Mouse (Mus musculus) megakaryocyte, adult 5-6 weeks (primary cell): ENCODE measurements at regions not wholly inside any gene's neighbourhood (a gene's known extent, or its start where the extent isn't known, plus 50 kb on each side); places are given as distances from the start of the nearest gene placed in this dataset.
"Not testable (repeated sequence)": the region's sequence is repeated elsewhere in the genome, so short reads cannot be mapped to it uniquely, and the experiment has no call there.

Experiments used
- ATAC-seq: 2 replicates; pipeline ENCODE4 v1.8.0; 2016; ENCODE audit warnings: mild to moderate bottlenecking, inconsistent platforms; ENCODE audit not compliant: poor library complexity, severe bottlenecking

- ATAC-seq = no peak
These were observed 270.4 kb upstream of the Dcbld2 start for GRCm38 (mm10) chr16:58137728-58138279.

DNA sequence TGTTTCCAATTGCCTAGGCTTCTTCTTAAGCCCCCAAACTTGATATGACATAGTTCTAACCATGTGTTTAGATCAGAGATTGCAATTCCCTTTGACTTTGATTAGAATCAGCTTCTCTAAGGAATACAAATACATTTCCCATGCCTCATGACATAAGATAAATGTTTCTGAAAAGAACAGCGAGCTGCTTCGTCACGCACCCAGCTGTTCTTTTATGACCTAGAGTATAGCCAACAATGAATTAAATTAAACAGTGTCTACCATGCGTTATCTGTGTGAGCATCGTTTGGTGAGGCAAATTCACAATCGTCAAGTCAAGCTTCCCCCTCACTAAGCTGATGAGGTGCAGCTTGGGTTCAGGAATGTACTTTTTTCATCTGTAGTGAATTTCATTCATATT lies 261.8 kb upstream of the Dcbld2 start:
- no peak for ATAC-seq

- ATAC-seq = no peak
These were observed 252.7 kb upstream of the Dcbld2 start for GRCm38 (mm10) chr16:58155538-58155937.

GRCm38 (mm10) chr16:58178744-58179401 lies 229.4 kb upstream of the Dcbld2 start:
- no peak for ATAC-seq

DNA sequence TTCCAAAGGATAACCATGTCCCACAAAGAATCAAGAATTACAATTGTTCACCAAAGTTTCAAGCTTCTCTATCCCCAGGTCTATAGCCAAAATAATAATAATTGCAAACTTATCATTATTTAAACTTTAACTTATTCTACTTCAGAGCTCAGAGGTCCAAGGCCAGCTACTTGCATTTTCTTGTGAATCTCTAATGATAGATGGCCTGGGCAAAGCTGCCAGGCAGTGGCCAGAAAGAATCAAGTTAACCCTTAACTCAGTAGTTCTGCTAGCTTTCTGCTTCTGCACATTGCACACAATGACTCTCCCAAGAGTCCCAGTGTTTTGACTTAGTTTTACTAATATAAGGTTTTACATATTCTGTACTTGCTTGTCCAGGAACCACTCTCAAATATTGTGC lies 228.3 kb upstream of the Dcbld2 start:
- ATAC-seq = not testable (repeated sequence)

DNA sequence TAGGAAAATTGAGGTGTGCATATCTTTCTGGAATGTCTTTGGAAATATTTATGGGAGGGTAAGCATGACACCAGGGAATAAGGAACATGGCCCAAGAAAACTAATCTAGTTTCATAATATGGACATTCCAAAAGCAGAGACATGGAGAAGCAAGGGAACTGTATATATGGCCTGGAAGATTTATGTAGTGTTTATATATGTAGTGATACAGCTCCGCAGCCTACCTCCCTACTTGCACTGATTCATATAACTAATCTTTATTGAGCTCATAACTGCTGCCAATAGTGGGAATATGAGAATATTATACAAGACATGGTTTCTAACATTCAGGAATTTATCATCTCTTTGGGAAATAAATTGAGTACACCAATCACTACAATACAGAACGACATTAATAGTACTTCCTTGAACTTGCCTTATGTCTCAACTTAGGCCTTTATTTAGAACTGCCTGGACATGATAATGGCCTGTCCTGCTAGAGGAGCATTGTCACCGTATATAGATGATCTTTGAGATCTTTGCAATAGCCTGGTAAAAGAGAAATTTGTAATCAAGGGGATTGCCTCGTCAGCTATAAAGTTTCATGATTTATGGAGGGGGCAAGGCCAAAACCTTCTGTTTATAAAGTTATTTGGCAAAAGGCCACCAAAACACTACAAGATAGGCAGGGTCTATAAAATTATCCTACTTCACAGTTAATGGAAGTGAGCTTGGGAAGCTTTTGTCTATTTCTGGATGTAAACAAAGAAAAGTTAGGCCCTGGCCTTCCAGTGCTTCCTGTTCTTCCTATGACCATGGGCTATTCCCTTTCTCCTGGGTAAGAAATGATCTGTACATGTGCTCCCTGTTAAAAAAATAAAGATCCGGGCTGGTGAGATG lies 213.4 kb upstream of the Dcbld2 start:
- no peak for ATAC-seq

GRCm38 (mm10) chr16:58211872-58212271 lies 196.4 kb upstream of the Dcbld2 start:
- ATAC-seq = no peak

DNA sequence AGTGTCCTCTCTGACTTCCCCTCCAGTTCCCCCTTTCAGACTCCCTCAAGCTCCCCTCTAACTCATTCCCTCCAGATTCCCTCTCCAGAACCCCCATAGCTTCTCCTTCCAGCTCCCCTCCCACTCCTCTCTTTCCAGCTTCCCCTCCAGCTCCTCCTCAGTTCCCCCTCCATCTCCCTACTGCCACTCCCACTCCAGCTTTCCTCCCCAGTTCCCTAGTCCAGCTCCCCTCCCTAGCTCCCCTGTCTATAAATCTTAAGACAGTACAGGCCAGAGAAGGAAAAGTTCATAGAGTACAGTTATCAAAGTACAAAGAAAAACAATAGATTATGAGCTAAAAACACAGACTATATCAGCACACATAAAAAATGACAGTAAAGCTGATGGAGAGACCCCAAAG lies 173.6 kb upstream of the Dcbld2 start:
- no peak for ATAC-seq

GRCm38 (mm10) chr16:58236857-58237256 lies 171.4 kb upstream of the Dcbld2 start:
- no peak for ATAC-seq

DNA sequence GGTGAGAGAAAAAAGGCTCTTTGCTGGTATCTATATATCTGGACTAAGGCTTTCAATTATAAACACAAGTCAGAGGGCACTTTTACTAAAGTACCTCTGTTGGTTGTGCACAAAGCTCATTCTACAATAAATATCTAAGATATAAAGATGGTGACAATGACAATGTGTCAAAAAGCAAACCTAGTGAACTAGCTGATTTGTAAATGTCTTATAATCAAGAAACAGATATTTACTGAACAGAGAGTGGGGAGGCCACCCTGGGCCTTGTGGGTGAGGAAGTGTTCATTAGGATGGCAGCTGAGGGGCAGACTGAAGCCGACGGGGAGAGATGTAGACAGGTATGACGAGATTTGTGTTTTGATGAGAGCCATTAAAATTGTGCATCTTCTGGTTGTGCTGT lies 132.0 kb upstream of the Dcbld2 start:
- no peak for ATAC-seq

GRCm38 (mm10) chr16:58281474-58281873 lies 126.8 kb upstream of the Dcbld2 start:
- ATAC-seq = no peak

DNA sequence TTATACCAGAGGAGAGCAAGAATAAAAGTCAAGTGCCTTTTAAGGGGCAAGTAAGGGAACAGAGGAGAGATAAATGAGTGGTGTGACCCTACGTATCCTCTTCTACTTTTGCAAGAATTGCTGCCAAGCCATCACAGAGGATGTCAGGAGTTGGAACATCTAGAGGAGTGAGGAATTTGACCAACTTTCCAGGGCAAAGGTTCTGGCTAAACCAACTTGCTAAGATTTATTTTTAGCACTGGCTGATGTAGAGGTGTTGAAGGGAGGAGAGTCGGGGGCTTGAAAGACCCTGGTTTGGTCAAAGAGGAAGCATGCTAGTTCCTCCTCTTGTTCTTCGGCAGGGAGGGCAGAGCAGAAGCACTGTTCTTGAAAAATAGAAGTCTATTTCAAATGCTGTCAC lies 113.8 kb upstream of the Dcbld2 start:
- ATAC-seq = no peak

- no peak for ATAC-seq
These were observed 113.1 kb upstream of the Dcbld2 start for GRCm38 (mm10) chr16:58295128-58295527.

DNA sequence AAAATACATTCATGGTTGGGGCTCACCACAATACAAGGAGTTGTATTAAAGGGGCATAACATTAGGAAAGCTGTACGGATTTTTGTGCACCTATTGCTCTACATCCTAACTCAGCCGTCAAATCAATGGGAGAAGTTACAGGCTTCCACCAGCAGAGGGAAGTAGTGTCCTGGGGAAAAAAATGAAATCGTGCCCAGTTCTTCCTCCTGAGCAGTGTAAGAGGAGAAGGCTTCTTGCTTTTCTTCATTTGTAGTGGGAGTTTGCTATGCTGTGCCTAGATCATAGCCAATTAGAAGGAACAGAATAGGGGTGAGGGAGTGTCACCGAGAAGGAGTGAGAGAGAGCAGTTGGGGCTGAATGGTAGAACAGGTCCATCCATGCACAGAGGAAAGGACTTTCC lies 108.7 kb upstream of the Dcbld2 start:
- peak; percentile 63 for ATAC-seq

DNA sequence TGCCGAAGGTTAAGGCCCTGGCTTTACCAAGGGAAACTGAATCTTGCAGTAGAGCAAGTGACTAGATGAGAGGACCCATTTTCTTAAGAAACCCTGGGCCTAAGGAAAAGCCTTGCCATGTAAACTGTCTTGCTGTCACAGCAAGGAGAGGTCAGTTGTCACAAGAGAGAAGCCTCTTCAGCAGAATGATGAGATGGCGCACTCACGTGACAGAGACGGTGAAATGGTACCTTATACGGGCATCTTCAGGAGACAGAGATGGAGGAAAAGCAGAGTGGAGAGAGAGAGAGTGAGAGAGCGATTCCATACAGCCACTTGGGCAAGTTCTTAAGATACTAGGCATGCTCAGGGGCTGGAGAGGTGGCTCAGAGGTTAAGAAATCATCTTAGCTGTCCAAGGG lies 108.1 kb upstream of the Dcbld2 start:
- no peak for ATAC-seq

DNA sequence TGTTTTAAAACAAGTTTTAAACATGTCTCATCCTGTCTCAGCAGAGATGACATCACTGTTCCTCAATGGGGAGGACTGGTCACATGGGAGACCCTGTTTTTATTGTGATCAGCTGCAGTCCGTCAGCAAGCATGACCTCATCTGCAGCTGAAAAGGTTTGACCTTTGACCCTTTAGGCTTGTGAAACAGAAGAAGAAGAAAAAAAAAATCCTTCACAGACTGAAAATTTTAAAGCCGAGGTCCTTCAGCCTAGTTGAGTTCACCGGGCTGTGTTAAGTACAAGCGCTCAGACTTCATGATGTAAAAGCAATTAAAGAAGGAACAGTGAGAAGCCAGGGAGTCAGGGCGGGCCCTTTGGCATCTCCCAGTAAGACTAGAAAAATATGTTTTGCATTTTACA lies 104.7 kb upstream of the Dcbld2 start:
- no peak for ATAC-seq

DNA sequence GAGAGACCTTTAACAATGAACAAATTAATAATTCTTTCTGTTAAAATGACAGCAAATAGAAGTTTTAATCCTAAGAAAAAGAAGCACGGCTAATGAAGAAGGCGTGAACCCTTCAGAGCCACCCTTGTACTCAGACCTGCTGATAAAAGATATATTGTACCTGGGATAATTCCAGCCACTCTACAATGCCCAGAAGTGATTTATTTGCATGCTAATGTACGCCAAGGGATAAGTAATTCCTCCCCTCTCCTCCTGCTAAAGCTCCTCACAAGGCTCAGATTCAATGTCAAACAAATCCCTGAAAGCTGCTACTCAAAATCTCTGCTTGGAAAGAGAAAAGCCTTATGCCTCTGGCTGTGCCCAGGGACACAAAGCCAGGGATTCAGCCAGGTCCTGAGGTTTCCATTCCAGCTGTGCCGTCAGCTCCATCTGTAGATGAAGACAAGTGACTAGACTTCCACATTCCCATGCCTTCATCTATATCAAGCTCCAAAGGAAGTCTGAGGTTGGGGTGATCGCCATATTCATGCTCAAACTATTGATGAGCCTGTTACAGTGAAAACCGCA lies 91.3 kb upstream of the Dcbld2 start:
- ATAC-seq = no peak

GRCm38 (mm10) chr16:58331087-58331486 lies 77.2 kb upstream of the Dcbld2 start:
- no peak for ATAC-seq

DNA sequence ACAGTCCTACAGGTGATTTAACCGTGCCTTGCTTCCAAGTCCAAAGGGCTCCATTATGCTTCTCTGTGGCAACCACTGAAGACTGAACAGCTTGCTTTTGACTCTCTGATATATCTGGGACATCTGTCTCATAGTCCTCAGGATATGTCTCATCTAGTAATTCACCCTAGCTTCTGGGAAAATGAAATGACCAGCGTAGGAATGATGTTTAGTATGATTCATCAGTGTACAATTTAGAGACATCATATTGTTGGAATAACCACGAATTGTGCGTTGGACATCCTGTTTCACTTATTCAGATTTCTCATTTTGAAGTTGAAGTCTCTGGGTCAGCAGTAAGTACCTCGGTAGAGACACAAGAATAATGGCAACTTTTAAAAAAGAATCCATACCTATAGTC lies 64.3 kb upstream of the Dcbld2 start:
- no peak for ATAC-seq

- ATAC-seq = no peak
These were observed 58.9 kb upstream of the Dcbld2 start for GRCm38 (mm10) chr16:58349354-58349753.

- no peak for ATAC-seq
These were observed 58.4 kb upstream of the Dcbld2 start for GRCm38 (mm10) chr16:58349802-58350201.

DNA sequence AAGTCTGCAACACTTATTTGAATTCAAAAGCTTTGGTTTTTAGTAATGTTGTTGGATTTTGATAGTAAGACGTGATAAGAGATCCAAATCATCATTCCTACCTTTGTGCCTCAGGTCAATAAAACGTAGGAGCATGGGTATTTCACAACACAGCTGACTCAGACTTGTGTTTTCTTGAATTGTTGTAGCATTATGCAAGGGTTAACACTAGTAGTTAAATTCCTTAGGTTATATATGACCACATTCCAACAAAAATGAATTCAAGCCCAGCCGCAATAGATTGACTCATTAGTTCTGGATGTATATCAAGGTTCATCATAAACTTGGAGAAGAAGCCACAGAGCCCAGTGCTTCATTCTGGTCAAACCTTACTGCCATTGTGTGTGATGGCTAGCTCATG lies 56.1 kb upstream of the Dcbld2 start:
- ATAC-seq = no peak
